Mouse (Mus musculus) heart, embryonic 13.5 days (tissue): Measurements from ENCODE around the gene Cfap73. TPM values are rescaled to one million over a fixed set of nuclear protein-coding genes. Genes with fewer than 3 reads are reported as not detected.

Experiments
- ATAC-seq: fragments of 200-750 bp; cut with Nextera tagmentation; 2 replicates; pipeline ENCODE4 v1.8.0; 2017; ENCODE audit warnings: moderate TSS enrichment; ENCODE audit not compliant: insufficient number of reproducible peaks, low FRiP score, low TSS enrichment; ENCODE audit errors: extremely low read depth
- H3K27ac ChIP-seq: fragments of 300-500 bp; sonication (generic); replicated peaks from 2 replicates; pipeline ENCODE4 v1.5.1; 2015; ENCODE audit warnings: moderate library complexity, mild to moderate bottlenecking, inconsistent platforms
- H3K27me3 ChIP-seq: fragments of 300-500 bp; sonication (generic); replicated peaks from 2 replicates; pipeline ENCODE4 v1.6.1; 2015; ENCODE audit warnings: mild to moderate bottlenecking, inconsistent platforms
- H3K36me3 ChIP-seq: fragments of 300-500 bp; sonication (generic); 2 replicates; pipeline ENCODE4 v1.6.1; 2015; ENCODE audit warnings: mild to moderate bottlenecking, inconsistent platforms
- H3K4me1 ChIP-seq: fragments of 300-500 bp; sonication (generic); 2 replicates; pipeline ENCODE4 v1.6.1; 2015; ENCODE audit warnings: inconsistent platforms
- H3K4me2 ChIP-seq: fragments of 300-500 bp; sonication (generic); 2 replicates; pipeline ENCODE4 v1.6.1; 2015; ENCODE audit warnings: inconsistent platforms, mild to moderate bottlenecking, moderate library complexity
- H3K4me3 ChIP-seq: fragments of 300-500 bp; sonication (generic); 2 replicates; pipeline ENCODE4 v1.5.1; 2015; ENCODE audit warnings: moderate library complexity, mild to moderate bottlenecking, inconsistent platforms
- H3K9ac ChIP-seq: fragments of 300-500 bp; sonication (generic); 2 replicates; pipeline ENCODE4 v1.6.1; 2015; ENCODE audit warnings: inconsistent platforms, mild to moderate bottlenecking, moderate library complexity
- H3K9me3 ChIP-seq: fragments of 300-500 bp; sonication (generic); 2 replicates; pipeline ENCODE4 v1.6.1; 2016; ENCODE audit warnings: inconsistent platforms
- WGBS: fragments of 180-500 bp; shearing (Covaris S2); methylation state at CpG from one replicate; pipeline ENCODE4 v1.1.7; 2015; ENCODE audit warnings: mixed read lengths; 5-methylcytosine and 5-hydroxymethylcytosine counted together
- polyA plus RNA-seq: library from polyadenylated mRNA; unstranded; fragments of >200 nt; fragmentation: Nextera tagmentation; extraction: Ambion mirVana; gene quantifications from 2 replicates; pipeline ENCODE4 v1.2.1, GENCODE M21; 2015

The Cfap73 gene
- polyA plus RNA-seq, 1 experiment from 2014 or later: not detected

GRCm38 (mm10) chr5:120599625-120600024, 34.4 kb downstream of the Cfap73 start:
- no peaks in the 10 kb centered on the region for H3K36me3 ChIP-seq

GRCm38 (mm10) chr5:120594485-120594884, 39.5 kb downstream of the Cfap73 start:
- H3K4me2 ChIP-seq: no peak overlapping the region
- H3K36me3 ChIP-seq: no peaks in the 10 kb centered on the region
- peaks cover 2% of the 10 kb centered on the region; the same call in 1 of the 2 replicates for H3K4me1 ChIP-seq
- H3K9ac ChIP-seq: no peak overlapping the region
- WGBS: 78% methylated on average over 6 of the region's 6 CpGs
- H3K27ac ChIP-seq: no peak overlapping the region
- peaks cover 40% of the 10 kb centered on the region for H3K27me3 ChIP-seq
- no peak for ATAC-seq
- H3K4me3 ChIP-seq: no peak overlapping the region
- peaks cover 5% of the 10 kb centered on the region; the same call in 1 of the 2 replicates for H3K9me3 ChIP-seq

More at GRCm38 (mm10) chr5:120599625-120600024, 34.4 kb downstream of the Cfap73 start:
- no peak overlapping the region for H3K27ac ChIP-seq
- H3K4me3 ChIP-seq: no peak overlapping the region
- H3K4me2 ChIP-seq: no peak overlapping the region
- no peak for ATAC-seq
- no peaks in the 10 kb centered on the region for H3K9me3 ChIP-seq
- H3K4me1 ChIP-seq: peaks cover 25% of the 10 kb centered on the region
- peaks cover 48% of the 10 kb centered on the region for H3K27me3 ChIP-seq
- WGBS: 63% methylated on average over 6 of the region's 6 CpGs
- no peak overlapping the region; the same call in 1 of the 2 replicates for H3K9ac ChIP-seq

GRCm38 (mm10) chr5:120592141-120592540, 41.9 kb downstream of the Cfap73 start:
- no peak for ATAC-seq
- H3K4me1 ChIP-seq: peaks cover 14% of the 10 kb centered on the region
- H3K27ac ChIP-seq: no peak overlapping the region
- H3K36me3 ChIP-seq: no peaks in the 10 kb centered on the region
- H3K27me3 ChIP-seq: peaks cover 16% of the 10 kb centered on the region
- H3K4me3 ChIP-seq: no peak overlapping the region
- no peak overlapping the region for H3K4me2 ChIP-seq
- H3K9ac ChIP-seq: no peak overlapping the region
- 64% methylated on average over 7 of the region's 7 CpGs for WGBS
- peaks cover 5% of the 10 kb centered on the region; the same call in 1 of the 2 replicates for H3K9me3 ChIP-seq

- 69% methylated on average over 16 of the region's 16 CpGs for WGBS
- Histone ChIP-seq H3K4me1 (peaks cover 27% of the 10 kb centered on the region), H3K36me3 (no peaks in the 10 kb centered on the region), H3K27ac (no peak overlapping the region), H3K4me3 (no peak overlapping the region), H3K9me3 (peaks cover 5% of the 10 kb centered on the region; the same call in 1 of the 2 replicates), H3K27me3 (no peaks in the 10 kb centered on the region; the same call in 1 of the 2 replicates), H3K9ac (no peak overlapping the region), H3K4me2 (no peak overlapping the region)
- no peak for ATAC-seq
Measured at GRCm38 (mm10) chr5:120590356-120591010, 43.6 kb downstream of the Cfap73 start.

- peaks cover 5% of the 10 kb centered on the region; the same call in 1 of the 2 replicates for H3K9me3 ChIP-seq
- WGBS: 0% methylated on average over 35 of the region's 35 CpGs
- H3K4me3 ChIP-seq: peak within 1 kb of the TSS; percentile 76
- no peaks in the 10 kb centered on the region for H3K27me3 ChIP-seq
- peak; percentile 98 for ATAC-seq
- peaks cover 34% of the 10 kb centered on the region for H3K4me1 ChIP-seq
- peak within 1 kb of the TSS; percentile 97 for H3K4me2 ChIP-seq
- peak within 1 kb of the TSS; percentile 71 for H3K27ac ChIP-seq
- H3K36me3 ChIP-seq: peaks cover 15% of the 10 kb centered on the region
- H3K9ac ChIP-seq: peak within 1 kb of the TSS; percentile 91
Measured at GRCm38 (mm10) chr5:120588569-120589094, 45.4 kb downstream of the Cfap73 start, which contains the start of the genes Tpcn1 and Iqcd. Gene Tpcn1, minus strand, starts transcription at chr5:120588673. Gene Iqcd, plus strand, starts transcription at chr5:120589016.

- peaks cover 21% of the 10 kb centered on the region for H3K36me3 ChIP-seq
- H3K9me3 ChIP-seq: peaks cover 5% of the 10 kb centered on the region; the same call in 1 of the 2 replicates
- peak overlapping the region; percentile 97 for H3K4me2 ChIP-seq
- no peaks in the 10 kb centered on the region for H3K27me3 ChIP-seq
- peak overlapping the region; percentile 91 for H3K9ac ChIP-seq
- peak overlapping the region; percentile 76 for H3K4me3 ChIP-seq
- under 1% methylated on average over 29 of the region's 29 CpGs for WGBS
- H3K4me1 ChIP-seq: peaks cover 34% of the 10 kb centered on the region
- no peak for ATAC-seq
- peak overlapping the region; percentile 71 for H3K27ac ChIP-seq
Measured at GRCm38 (mm10) chr5:120587940-120588568, 46.0 kb downstream of the Cfap73 start.

GRCm38 (mm10) chr5:120587616-120587926, 46.5 kb downstream of the Cfap73 start:
- Histone ChIP-seq H3K4me1 (peaks cover 34% of the 10 kb centered on the region), H3K9me3 (peaks cover 5% of the 10 kb centered on the region; the same call in 1 of the 2 replicates), H3K4me2 (peak overlapping the region; percentile 97), H3K36me3 (peaks cover 24% of the 10 kb centered on the region), H3K4me3 (peak overlapping the region; percentile 76), H3K27me3 (no peaks in the 10 kb centered on the region), H3K27ac (peak overlapping the region; percentile 71), H3K9ac (peak overlapping the region; percentile 91)
- no peak for ATAC-seq
- 17% methylated on average over 9 of the region's 9 CpGs for WGBS

GRCm38 (mm10) chr5:120586741-120587615, 47.1 kb downstream of the Cfap73 start:
- Histone ChIP-seq H3K4me1 (peaks cover 38% of the 10 kb centered on the region), H3K27ac (peak overlapping the region; percentile 71), H3K9me3 (no peaks in the 10 kb centered on the region), H3K4me3 (peak overlapping the region; percentile 76), H3K36me3 (peaks cover 25% of the 10 kb centered on the region), H3K27me3 (no peaks in the 10 kb centered on the region), H3K4me2 (peak overlapping the region; percentile 97), H3K9ac (peak overlapping the region; percentile 91)
- WGBS: 7% methylated on average over 17 of the region's 17 CpGs
- no peak for ATAC-seq

GRCm38 (mm10) chr5:120584968-120585367, 49.1 kb downstream of the Cfap73 start:
- no peak overlapping the region for H3K4me2 ChIP-seq
- no peak overlapping the region for H3K27ac ChIP-seq
- H3K27me3 ChIP-seq: no peaks in the 10 kb centered on the region
- peaks cover 39% of the 10 kb centered on the region for H3K4me1 ChIP-seq
- ATAC-seq: no peak
- H3K4me3 ChIP-seq: no peak overlapping the region
- 57% methylated on average over 15 of the region's 15 CpGs for WGBS
- H3K9me3 ChIP-seq: no peaks in the 10 kb centered on the region
- H3K9ac ChIP-seq: no peak overlapping the region
- peaks cover 39% of the 10 kb centered on the region for H3K36me3 ChIP-seq

- no peak overlapping the region for H3K4me3 ChIP-seq
- H3K4me1 ChIP-seq: peaks cover 49% of the 10 kb centered on the region
- ATAC-seq: no peak
- H3K27me3 ChIP-seq: no peaks in the 10 kb centered on the region
- H3K9ac ChIP-seq: no peak overlapping the region
- peaks cover 45% of the 10 kb centered on the region for H3K36me3 ChIP-seq
- WGBS: 93% methylated on average over 4 of the region's 4 CpGs
- no peak overlapping the region for H3K27ac ChIP-seq
- H3K4me2 ChIP-seq: no peak overlapping the region
- no peaks in the 10 kb centered on the region for H3K9me3 ChIP-seq
Measured at GRCm38 (mm10) chr5:120583511-120583910, 50.5 kb downstream of the Cfap73 start.

GRCm38 (mm10) chr5:120582002-120582401, 52.0 kb downstream of the Cfap73 start:
- ATAC-seq: no peak
- Histone ChIP-seq H3K9me3 (no peaks in the 10 kb centered on the region), H3K4me1 (peaks cover 51% of the 10 kb centered on the region), H3K36me3 (peaks cover 45% of the 10 kb centered on the region), H3K27me3 (no peaks in the 10 kb centered on the region), H3K4me2 (no peak overlapping the region), H3K27ac (no peak overlapping the region), H3K9ac (no peak overlapping the region), H3K4me3 (no peak overlapping the region)
- 61% methylated on average over 9 of the region's 9 CpGs for WGBS
